Mouse (Mus musculus) spleen, postnatal 4 days (tissue): Measurements from ENCODE around the gene Ascl5.

Experiments
- DNase-seq, 2 experiments: peaks; one replicate each; pipeline ENCODE4 v3.0.0; 2022; ENCODE audit warnings: low spot score in 2 of 2

Gene Ascl5

DNA sequence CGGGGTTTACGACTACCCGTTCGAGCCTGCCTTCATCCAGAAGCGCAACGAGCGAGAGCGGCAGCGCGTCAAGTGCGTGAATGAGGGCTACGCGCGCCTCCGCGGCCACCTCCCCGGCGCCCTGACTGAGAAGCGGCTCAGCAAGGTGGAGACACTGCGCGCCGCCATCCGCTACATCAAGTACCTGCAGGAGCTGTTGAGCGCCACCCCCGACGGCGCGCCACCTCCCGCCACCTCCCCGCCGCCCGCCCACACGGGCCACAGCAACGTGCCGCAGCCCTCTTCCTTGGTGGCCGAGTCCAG, 360 bp downstream of the Ascl5 start:
- no peak for DNase-seq

DNA sequence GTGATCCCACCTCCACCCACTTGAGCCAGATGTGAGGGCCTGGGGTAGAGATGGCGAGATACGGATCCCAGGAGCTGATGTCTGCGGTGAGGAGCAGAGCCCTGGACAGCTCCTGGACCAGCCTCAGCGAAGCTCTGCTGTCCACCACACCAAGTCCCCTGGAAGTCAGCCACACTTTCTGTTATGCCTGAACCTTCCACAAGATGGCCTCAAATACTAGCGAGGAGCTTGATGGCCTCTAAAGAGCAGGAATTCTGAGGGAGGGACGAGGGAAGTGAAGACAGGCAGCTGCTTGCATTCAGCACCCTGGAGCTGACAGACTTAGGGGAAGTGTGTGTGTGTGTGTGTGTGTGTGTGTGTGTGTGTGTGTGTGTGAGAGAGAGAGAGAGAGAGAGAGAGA, 861 bp downstream of the Ascl5 start:
- DNase-seq, result peak in 1 of 2 experiments; percentile 34

DNA sequence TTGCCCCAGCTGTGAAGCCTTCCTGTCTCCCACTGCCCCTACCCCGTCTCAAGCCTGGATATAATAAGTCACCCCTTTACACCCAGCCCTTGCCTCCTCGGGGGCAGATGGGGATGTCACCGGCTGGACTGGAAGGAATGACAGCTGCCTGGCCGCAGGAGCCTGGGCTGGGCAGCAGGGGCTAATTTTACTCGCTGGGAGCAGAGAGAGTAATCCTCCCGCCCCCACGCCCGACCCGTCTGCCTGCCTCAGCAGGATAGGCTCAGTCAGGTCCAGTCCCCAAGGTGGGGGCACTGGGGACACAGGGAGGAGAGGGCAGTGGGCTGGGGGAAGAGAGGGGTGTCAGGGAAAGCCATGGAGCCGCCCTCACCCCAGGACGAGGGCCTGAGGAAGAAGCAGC, 1.9 kb downstream of the Ascl5 start, which contains the start of gene Cacna1s:
TSS of gene Cacna1s (plus strand) at position 204 of the 400 bp plus-strand sequence.
- DNase-seq, result no peak

DNA sequence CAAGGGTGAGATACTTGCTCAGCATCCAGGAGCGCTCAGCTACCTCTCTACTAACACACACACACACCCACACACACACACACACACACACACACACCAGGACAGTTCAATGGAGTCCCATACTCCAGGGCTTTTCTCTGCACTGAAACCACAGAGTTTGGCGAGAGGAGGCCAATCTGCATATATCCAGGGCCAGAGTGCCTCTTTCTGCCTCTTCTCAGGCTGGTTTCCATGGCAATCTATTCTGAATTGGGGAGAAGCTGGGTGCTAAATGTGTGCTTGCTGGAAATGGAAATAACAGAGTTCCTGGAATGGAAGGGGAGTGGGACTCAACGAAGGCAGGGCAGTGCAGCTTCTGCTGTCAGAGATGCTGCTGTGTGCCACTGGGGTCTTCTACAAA, 5.2 kb downstream of the Ascl5 start:
- DNase-seq, result no peak

DNA sequence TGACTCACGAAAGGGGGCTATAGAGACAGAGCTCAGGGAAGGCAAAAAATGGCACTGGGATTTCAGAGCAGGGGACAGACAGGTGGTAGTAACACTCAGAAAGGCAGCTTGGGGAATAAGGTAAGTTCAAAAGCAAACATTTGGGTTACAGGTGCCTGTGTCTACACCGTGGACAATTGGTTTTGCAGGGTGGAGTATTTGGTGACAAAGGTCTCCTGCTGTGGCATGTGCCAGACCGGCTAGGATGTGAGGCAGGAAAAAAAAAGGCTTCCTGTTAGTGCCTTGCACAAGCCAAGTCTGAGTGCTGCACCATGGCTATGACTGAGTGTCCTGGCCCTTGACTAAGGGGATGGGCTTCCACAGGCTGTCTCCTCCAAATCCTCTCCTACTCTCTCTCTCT, 8.0 kb downstream of the Ascl5 start:
- no peak for DNase-seq

DNA sequence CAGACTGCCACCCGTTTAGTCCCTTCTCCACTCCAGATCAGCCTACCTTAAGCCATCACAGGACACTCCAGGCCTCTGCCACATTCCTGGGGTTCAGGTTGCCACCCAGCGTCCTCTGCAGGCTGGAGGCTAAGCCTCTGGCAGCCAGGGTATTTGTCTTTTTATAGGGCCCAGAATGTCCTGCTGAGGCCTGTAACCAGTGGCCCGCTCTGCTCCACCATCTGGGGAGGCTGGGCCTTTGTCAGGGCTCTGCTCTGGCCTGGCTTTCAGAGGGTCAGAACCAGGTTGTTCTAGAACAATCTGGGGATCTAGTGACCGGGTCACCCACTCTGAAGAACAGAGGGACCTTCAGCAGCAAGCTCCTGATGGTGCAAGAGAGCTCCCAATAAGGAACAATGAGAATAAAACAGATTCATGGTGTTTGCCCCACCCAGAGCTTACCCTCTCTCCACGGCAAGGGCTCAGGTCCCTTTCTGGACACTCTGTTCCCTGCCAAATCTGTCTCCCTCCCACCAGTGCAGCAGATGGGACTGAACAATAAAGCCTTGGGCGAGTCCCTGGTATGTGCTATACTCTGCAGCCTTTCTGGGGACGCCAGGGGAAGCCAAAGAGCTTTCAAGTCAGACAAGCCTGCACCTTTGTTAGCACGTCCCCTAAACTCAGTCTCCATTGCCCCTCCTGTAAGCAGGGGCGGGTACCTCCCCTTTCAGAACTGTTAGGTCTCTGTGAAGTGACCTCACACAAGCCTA, 10.6 kb downstream of the Ascl5 start:
- peak; percentile 55 to 80 for DNase-seq

DNA sequence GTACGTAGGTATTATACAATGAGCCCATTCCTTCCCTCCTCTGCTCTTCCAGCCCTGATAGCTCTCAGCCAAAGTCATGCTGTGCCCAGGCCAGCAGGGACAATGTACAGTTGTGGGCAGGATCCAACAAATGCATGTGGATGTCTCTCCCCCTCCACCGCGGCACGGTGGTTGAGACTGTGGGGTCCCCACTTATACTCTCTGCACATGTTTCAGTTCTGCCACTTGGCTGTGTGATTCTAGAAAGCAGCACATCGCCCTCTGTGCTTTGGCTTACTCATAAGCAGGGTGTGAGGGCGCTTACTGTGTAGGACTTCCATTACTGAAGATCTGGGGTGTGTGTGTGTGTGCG, 11.2 kb downstream of the Ascl5 start:
- DNase-seq, result no peak

DNA sequence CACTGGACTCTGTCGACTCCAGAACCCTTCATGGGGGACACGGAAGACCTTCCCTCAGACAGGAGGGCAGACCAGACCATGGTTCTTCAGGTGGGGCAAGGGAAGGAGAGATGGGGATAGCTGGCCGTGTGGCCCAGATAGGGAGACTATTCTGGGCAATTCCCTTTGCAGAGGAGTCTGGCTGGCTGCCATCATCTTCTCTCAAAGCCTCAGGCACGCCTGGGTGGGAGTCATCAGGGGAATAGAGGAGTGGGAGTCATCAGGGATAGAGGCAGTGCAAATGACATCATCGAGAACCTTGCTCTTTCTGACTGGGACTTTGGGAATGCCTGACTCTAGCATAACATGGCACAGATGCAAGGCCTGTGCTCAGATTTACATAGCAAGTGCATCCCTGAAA, 13.4 kb downstream of the Ascl5 start:
- DNase-seq, result no peak

DNA sequence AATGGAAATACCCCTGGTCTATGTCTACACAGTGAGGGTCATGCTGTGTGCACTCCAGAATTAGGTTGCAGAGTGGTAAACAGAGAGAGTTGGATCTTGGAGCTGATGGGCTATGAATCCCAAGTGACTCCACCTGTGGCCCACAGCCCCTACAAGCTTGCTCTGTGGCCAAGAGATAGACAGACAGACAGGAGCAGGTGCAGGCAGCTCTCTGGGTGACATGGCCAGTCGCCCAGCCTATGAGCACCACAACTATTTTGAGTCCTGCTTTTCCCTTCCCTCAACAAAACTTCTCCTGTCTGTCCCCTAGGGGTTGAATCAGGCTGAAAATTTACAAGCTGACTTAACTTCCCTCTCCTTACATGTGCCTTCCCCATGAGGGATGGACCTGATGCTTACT, 16.0 kb downstream of the Ascl5 start:
- DNase-seq, result no peak

DNA sequence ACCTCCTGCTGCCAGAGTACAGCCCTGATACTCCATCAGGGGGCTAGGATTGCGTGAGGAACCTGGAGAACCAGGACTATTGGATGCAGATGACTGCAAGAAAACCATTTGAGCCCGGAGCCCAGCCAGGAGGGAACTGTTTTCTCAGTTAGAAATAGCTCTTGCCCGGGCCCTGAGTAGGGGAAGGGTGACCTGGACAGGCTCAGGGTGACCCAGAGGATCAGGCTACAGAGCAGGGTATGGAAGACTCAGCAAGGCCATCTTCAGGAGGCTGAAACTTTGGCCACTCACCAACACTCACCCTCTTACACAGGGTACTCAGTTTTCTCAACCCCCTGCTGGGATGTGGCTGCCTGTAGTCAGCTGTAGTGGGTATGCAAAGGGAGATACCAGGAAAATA, 17.0 kb downstream of the Ascl5 start:
- no peak for DNase-seq

DNA sequence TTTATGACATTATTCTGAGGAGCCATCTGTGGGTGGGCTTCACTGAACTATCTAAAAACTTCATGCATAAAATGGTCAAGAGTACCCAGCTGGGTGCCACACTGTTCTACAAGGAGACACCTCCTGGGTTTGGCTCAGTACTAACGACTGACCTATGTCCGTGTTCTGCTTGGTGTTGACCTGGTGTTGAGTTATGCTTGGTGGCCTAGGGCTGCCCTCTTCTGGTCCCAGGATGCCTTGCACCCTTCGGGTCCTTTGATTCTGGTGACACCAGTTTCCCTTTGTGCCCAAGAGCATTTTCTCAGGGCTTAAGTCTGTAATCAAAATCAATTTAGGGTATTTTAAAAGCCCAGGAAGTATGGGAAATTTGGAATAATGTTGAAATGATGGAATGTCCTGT, 25.5 kb downstream of the Ascl5 start:
- no peak for DNase-seq

DNA sequence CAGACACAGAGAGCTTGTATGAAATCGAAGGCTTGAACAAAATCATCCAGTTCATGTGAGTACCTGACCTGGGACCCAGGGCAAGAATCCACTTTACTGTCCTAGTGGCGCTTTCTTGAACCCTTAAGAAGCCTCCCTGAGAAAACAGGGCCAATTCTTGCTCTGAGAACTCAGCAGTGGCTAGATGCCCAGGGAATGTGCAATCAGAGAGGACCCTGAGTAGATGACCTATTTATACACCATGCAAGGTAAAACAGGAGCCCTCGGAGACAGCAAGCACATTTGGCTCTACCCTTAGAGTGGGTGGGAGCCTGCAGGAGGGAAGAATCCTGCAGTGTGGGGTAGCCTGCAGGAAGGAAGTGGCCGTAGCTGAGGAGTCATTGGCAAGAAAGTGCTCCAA, 27.1 kb downstream of the Ascl5 start:
- no peak for DNase-seq

DNA sequence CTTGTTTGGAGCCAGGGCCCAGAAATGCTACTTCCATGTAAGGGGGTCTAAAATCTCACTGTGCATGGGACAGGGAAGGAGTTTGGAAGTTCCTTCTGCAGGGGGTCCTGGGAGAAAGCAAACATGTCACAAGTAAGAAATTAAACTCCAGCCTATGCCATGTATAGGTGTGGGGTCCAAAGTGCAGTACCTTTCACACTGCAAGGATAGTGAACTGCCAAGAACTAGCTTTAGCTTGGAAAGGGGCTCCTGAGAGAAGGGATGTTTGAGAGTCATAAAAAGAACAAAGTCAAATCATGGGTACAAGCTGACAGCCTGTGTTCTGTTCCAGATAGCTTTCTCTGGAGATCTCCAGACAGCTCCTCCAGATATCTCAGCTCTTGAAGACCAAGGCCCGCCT, 30.6 kb downstream of the Ascl5 start:
- no peak for DNase-seq

DNA sequence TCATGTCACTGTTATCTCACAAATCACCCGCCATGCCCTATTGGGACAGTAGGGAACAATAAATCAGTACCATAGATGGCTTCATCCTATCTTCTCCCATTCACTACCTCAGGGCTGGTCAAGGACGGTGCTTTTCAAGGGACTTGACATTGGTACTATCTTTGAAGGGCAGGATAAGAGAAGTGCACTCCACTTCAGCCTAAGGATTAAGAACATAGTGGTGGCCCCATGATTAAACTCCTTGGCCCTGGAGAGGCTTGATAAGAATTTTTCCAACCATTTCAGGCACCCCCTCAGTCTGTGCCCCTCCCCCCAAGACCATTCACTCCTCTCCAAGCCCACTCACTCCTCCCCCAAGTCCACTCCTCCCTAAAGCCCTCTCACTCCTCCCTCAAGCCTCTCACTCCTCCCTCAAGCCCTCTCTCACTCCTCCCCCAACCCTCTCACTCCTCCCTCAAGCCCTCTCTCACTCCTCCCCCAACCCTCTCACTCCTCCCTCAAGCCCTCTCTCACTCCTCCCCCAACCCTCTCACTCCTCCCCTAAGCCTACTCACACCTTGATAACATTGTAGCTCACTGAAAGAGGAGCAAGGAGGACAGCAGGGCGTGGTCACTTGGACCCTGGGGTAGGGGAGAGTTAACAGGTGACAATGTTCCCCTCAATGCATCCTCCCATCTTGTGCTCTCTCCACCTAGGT, 35.5 kb downstream of the Ascl5 start:
- no peak for DNase-seq

DNA sequence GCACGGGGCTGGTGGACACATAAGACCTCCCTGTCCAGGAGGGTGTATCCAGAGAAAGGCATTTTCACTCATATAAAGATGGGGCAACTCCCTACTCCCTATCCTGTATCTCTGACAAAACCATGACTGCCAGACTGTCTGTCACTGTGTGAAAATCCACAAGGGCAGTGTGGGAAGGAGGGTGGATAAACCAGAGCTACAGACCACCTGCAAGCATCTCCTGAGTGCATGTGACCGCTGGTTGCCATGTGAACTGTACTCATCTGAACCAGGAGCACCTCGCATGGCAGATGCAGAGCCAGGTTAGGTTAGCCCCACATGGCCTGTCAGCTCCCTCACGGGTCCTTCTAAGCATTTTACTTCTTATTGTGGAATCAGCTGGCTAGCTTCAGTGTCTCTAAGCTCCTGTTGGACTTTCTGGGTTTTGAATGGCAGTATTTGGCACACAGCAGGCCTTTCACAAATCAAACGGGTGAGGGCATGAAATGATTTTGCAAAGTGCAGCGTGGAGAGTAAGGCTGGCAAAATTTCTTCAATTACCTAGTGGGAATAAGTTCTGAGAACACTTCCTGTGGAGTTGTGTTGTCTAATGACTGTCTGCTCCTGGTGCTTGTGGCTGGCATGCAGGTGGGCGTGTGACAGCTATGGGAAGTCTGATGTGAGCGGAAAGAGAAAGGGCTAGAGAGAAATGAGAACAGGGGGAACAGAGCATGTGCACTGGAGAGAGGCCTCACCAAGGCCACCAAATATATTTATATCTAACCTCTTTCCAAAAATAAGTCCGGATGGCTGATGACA, 39.0 kb downstream of the Ascl5 start:
- no peak for DNase-seq

DNA sequence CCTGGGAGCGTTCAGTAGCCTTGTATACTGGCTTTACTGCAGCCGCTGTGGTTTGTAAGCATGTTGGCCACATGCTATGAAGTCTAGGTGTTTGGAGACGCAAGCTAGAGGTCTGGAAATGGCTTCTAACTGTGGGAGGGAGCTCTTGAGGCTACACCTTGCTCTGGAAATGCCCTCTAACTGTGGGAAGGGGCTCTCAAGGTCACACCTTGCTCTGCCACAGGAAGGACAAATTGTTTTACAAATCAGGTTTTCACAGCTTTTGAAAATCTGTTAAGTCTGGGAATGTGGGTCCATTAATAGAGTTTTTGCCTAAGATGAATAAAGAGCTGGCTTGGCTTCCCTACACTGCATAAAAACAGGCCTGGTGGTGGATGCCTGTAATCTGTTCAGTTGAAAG, 43.1 kb downstream of the Ascl5 start:
- no peak for DNase-seq

DNA sequence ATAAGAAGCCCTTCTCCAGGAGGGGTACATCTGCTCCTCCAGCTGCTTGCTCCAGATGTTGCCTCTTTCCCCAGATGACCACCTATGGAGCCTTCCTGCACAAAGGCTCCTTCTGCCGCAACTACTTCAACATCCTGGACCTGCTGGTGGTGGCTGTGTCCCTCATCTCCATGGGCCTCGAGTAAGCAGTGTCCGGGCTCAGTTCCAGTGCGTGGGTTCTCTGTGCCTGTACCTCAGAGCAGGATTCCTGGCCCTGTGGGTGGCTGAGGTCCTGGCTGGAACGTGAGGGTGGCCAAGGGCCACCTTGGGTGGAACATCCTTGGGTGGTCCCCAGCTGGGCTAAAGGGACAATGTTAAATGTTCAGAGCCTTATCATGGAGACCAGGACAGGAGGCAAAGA, 44.2 kb downstream of the Ascl5 start:
- no peak for DNase-seq
